Mouse (Mus musculus): ENCODE measurements around the gene Slc25a38.

Slc25a38 gene

DNA sequence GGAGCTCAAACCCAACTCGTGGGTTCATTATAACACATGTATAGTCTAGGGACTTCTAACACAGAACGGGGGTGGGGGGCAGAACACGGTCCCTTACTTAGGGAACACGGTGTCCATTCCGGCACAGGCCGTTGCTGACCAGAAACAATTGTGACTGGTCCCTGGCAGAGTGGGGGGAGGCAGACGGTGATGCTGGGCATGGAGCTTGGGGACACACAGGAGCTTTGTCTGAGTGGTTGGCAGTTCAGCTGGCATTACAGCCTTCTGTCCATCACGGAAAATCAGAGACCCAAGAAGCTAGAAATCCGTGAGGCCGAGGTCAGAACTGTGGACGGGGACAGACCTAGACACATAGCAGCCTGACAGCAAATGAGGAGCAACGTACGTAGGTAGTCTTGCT is 34.3 kb downstream of the Slc25a38 start:
- DNase-seq (ENCODE audit: low spot score in 2 of 2) = no peak

GRCm38 (mm10) chr9:120149222-120149828 is 39.2 kb downstream of the Slc25a38 start, which contains the start of gene Mobp:
TSS of gene Mobp (plus strand) at chr9:120149707.
- no peak for DNase-seq (ENCODE audit: low spot score in 2 of 2)

DNA sequence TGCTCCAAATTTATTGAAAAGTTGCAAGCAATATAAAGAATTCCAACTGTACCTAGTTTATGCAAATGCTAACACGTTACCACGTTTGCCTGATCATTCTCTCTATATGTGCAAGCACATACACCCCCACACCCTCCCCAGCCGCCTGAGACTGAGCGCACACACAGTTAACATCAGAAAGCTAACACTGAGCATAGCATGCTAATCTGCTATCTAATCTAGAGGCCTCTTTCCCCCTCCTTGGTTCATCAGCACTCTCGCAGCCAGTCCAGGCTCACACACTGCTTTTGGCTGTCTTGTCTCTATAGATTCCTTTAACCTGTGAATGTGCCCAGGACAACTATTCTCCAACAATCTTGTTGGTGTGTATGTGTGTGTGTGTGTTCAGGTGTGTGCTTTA is 41.0 kb downstream of the Slc25a38 start:
- no peak for DNase-seq (ENCODE audit: low spot score in 2 of 2)

- DNase-seq (ENCODE audit: low spot score in 2 of 2) = no peak
Measured at GRCm38 (mm10) chr9:120151906-120152399, 41.8 kb downstream of the Slc25a38 start.

DNA sequence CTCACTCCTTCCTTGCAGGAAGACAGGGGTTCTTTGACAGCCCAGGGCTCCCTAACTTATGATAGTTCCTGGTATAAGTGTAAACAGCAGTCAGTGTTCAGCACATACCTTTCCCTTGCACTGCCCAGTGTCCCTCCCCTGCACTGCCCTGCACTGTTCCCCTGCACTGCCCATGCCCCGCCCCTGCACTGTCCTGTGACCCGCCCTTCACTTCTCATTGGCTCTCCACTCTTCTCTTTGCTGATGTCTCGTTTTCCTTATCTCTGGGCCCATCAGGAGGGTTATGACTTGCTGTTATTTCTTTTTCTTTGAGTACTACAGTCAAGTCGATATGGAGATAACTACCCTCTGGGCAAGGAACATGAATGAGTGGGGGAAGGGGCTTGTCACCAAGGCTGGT is 47.9 kb downstream of the Slc25a38 start:
- no peak for DNase-seq (ENCODE audit: low spot score in 2 of 2)

- no peak for DNase-seq (ENCODE audit: low spot score in 2 of 2)
Measured at GRCm38 (mm10) chr9:120163862-120164261, 53.7 kb downstream of the Slc25a38 start.

DNA sequence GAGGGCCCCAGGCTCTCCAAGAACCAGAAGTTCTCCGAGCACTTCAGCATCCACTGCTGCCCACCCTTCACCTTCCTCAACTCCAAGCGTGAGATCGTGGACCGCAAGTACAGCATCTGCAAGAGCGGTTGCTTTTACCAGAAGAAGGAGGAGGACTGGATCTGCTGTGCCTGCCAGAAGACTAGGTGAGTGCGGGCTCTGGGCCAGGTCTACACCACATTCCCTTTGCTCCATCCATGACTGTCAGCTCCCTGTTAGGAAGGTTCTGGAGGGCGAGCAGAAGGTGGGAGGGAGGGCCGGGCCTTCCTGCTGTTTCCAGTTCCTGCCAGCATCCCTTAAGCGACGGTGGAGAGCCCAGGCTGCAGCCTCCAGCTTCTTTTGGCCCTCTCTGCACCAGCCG is 57.7 kb downstream of the Slc25a38 start:
- no peak for DNase-seq (ENCODE audit: low spot score in 2 of 2)

DNA sequence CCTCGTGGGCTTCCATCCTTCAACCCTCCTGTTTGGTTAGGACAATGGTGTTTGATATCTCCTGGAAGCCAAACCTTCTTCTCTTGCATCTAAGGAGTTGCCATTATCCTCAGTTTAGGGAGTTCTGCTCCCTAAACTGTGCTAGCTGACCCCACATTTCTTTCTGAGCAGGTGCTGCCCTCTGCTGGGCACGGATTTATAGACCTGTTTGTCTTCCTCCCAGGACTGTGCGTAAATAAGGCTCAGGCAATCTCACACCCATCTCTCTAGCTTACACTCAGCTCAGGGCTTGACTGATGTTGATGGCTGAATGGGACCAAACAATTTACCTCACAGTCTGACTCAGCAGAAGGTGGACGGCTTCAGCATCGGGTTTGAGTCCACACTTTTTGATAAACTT is 61.1 kb downstream of the Slc25a38 start:
- peak; percentile 53 to 68 for DNase-seq (ENCODE audit: low spot score in 2 of 2)

Data from frontal cortex, postnatal 25 days (tissue).